Mouse (Mus musculus) olfactory bulb, adult 2 months (tissue): Measurements from ENCODE around the gene G530012D18Rik. TPM values are rescaled to one million over a fixed set of nuclear protein-coding genes. Genes with fewer than 3 reads are reported as not detected.
"Not testable (repeated sequence)": the region's sequence is repeated elsewhere in the genome, so short reads cannot be mapped to it uniquely, and the experiment has no call there.

ENCODE experiments used
- H3K27ac ChIP-seq: fragments of 200-500 bp; 2 replicates; pipeline ENCODE4 v1.5.1; 2012; ENCODE audit warnings: low read depth, low read length; ENCODE audit not compliant: insufficient read depth
- H3K4me1 ChIP-seq: fragments of 200-500 bp; 2 replicates; pipeline ENCODE4 v1.6.1; 2012; ENCODE audit warnings: low read length; ENCODE audit not compliant: control insufficient read depth, insufficient read depth
- H3K4me3 ChIP-seq: fragments of 200-500 bp; 2 replicates; pipeline ENCODE4 v1.5.1; 2012; ENCODE audit warnings: mild to moderate bottlenecking, low read depth, low read length, moderate library complexity; ENCODE audit not compliant: insufficient read depth
- WGBS: fragments of 180-500 bp; shearing (Covaris S2); methylation state at CpG from one replicate; pipeline ENCODE4 v1.1.7; 2018; 5-methylcytosine and 5-hydroxymethylcytosine counted together
- polyA plus RNA-seq: library from polyadenylated mRNA; stranded (reverse); fragments of >200 nt; gene quantifications from 2 replicates; pipeline ENCODE4 v1.2.4, GENCODE M21; 2012; ENCODE audit warnings: low replicate concordance; ENCODE audit not compliant: missing spikeins, insufficient read depth, insufficient read length

The G530012D18Rik gene
- polyA plus RNA-seq: not detected in 2 replicates

GRCm38 (mm10) chr1:85575376-85575775 lies at the start of gene G530012D18Rik:
TSS of gene G530012D18Rik (plus strand) at chr1:85575676.
- not testable (repeated sequence) for H3K4me1 ChIP-seq

GRCm38 (mm10) chr1:85526401-85526800 lies 49.1 kb upstream of the G530012D18Rik start:
- WGBS: 76% methylated on average over 3 of the region's 3 CpGs
- not testable (repeated sequence) for H3K27ac ChIP-seq, H3K4me3 ChIP-seq, H3K4me1 ChIP-seq

More at GRCm38 (mm10) chr1:85575376-85575775, at the start of gene G530012D18Rik:
- not testable (repeated sequence) for H3K27ac ChIP-seq, H3K4me3 ChIP-seq
- WGBS: 65% methylated on average over 2 of the region's 3 CpGs

GRCm38 (mm10) chr1:85528451-85529110 lies 46.9 kb upstream of the G530012D18Rik start:
- WGBS: 61% methylated on average over 14 of the region's 15 CpGs
- not testable (repeated sequence) for H3K4me1 ChIP-seq, H3K27ac ChIP-seq, H3K4me3 ChIP-seq

- H3K4me1 ChIP-seq, H3K4me3 ChIP-seq, H3K27ac ChIP-seq: not testable (repeated sequence)
- 74% methylated on average over 4 of the region's 4 CpGs for WGBS
Observed at GRCm38 (mm10) chr1:85543818-85544217, 31.7 kb upstream of the G530012D18Rik start.

- H3K4me3 ChIP-seq, H3K4me1 ChIP-seq, H3K27ac ChIP-seq: not testable (repeated sequence)
Observed at GRCm38 (mm10) chr1:85546442-85546841, 29.0 kb upstream of the G530012D18Rik start.

- 86% methylated on average over 4 of the region's 4 CpGs for WGBS
- H3K4me1 ChIP-seq, H3K27ac ChIP-seq, H3K4me3 ChIP-seq: not testable (repeated sequence)
Observed at GRCm38 (mm10) chr1:85555261-85555660, 20.2 kb upstream of the G530012D18Rik start.

GRCm38 (mm10) chr1:85573554-85573953 lies 1.9 kb upstream of the G530012D18Rik start:
- H3K4me1 ChIP-seq, H3K27ac ChIP-seq, H3K4me3 ChIP-seq: not testable (repeated sequence)
- WGBS: 68% methylated on average over 4 of the region's 4 CpGs

GRCm38 (mm10) chr1:85578372-85579010 lies 3.0 kb downstream of the G530012D18Rik start:
- H3K4me3 ChIP-seq, H3K27ac ChIP-seq, H3K4me1 ChIP-seq: not testable (repeated sequence)
- WGBS: 50% methylated on average over 3 of the region's 3 CpGs

GRCm38 (mm10) chr1:85579199-85580147 lies 4.0 kb downstream of the G530012D18Rik start:
- H3K4me1 ChIP-seq: not testable (repeated sequence)
- 62% methylated on average over 6 of the region's 7 CpGs for WGBS

GRCm38 (mm10) chr1:85580148-85580534 lies 4.7 kb downstream of the G530012D18Rik start:
- WGBS: 42% methylated on average over 3 of the region's 4 CpGs
- not testable (repeated sequence) for H3K4me3 ChIP-seq, H3K27ac ChIP-seq, H3K4me1 ChIP-seq

More at GRCm38 (mm10) chr1:85579199-85580147, 4.0 kb downstream of the G530012D18Rik start:
- not testable (repeated sequence) for H3K4me3 ChIP-seq, H3K27ac ChIP-seq

GRCm38 (mm10) chr1:85580578-85580977 lies 5.1 kb downstream of the G530012D18Rik start:
- not testable (repeated sequence) for H3K4me1 ChIP-seq, H3K27ac ChIP-seq, H3K4me3 ChIP-seq
- 53% methylated on average over 3 of the region's 3 CpGs for WGBS

- not testable (repeated sequence) for H3K27ac ChIP-seq, H3K4me3 ChIP-seq, H3K4me1 ChIP-seq
- 29% methylated on average over 5 of the region's 5 CpGs for WGBS
Observed at GRCm38 (mm10) chr1:85581518-85581917, 6.0 kb downstream of the G530012D18Rik start.

- H3K4me1 ChIP-seq, H3K27ac ChIP-seq, H3K4me3 ChIP-seq: not testable (repeated sequence)
- WGBS: 74% methylated on average over 1 of the region's 2 CpGs
Observed at GRCm38 (mm10) chr1:85588697-85589096, 13.2 kb downstream of the G530012D18Rik start.

- H3K4me1 ChIP-seq, H3K4me3 ChIP-seq, H3K27ac ChIP-seq: not testable (repeated sequence)
- WGBS: 81% methylated on average over 8 of the region's 8 CpGs
Observed at GRCm38 (mm10) chr1:85592526-85592925, 17.1 kb downstream of the G530012D18Rik start.
